Mouse (Mus musculus) thymus, adult 2 months (tissue): Measurements from ENCODE around the gene Ssr4. TPM values are rescaled to one million over a fixed set of nuclear protein-coding genes. Genes with fewer than 3 reads are reported as not detected.
"Not testable (repeated sequence)": the region's sequence is repeated elsewhere in the genome, so short reads cannot be mapped to it uniquely, and the experiment has no call there.

ENCODE experiments used
- DNase-seq: peaks from one replicate; pipeline ENCODE4 v3.0.0; 2021
- H3K27ac ChIP-seq: fragments of 200-500 bp; 2 replicates; pipeline ENCODE4 v1.5.1; 2012; ENCODE audit warnings: low read length, control low read depth; ENCODE audit not compliant: control insufficient read depth, insufficient read depth
- H3K27me3 ChIP-seq: fragments of 200-500 bp; 2 replicates; pipeline ENCODE4 v1.6.1; 2012; ENCODE audit warnings: mild to moderate bottlenecking, low read length, moderate library complexity, mixed read lengths; ENCODE audit not compliant: control insufficient read depth, insufficient read depth
- H3K36me3 ChIP-seq: fragments of 200-500 bp; 2 replicates; pipeline ENCODE4 v1.6.1; 2012; ENCODE audit warnings: mild to moderate bottlenecking, low read length, moderate library complexity; ENCODE audit not compliant: control insufficient read depth, insufficient read depth
- H3K4me1 ChIP-seq: fragments of 200-500 bp; replicated peaks from 2 replicates; pipeline ENCODE4 v1.6.1; 2012; ENCODE audit warnings: low read length; ENCODE audit not compliant: control insufficient read depth, insufficient read depth
- H3K4me3 ChIP-seq: fragments of 200-500 bp; 2 replicates; pipeline ENCODE4 v1.5.1; 2012; ENCODE audit warnings: mild to moderate bottlenecking, low read length, control low read depth, moderate library complexity; ENCODE audit not compliant: control insufficient read depth, insufficient read depth
- CTCF ChIP-seq: fragments of 200-500 bp; IDR thresholded peaks from 2 replicates; pipeline ENCODE4 v1.5.1; 2012; ENCODE audit warnings: mild to moderate bottlenecking, control low read depth, low read length, moderate library complexity, borderline replicate concordance; ENCODE audit not compliant: control insufficient read depth, poor library complexity, insufficient read depth; ENCODE audit errors: extremely low read depth
- POLR2A ChIP-seq: fragments of 200-500 bp; IDR thresholded peaks from 2 replicates; pipeline ENCODE4 v1.6.1; 2012; ENCODE audit warnings: mild to moderate bottlenecking, low read length, control low read depth, moderate library complexity; ENCODE audit not compliant: control insufficient read depth, poor library complexity, insufficient read depth; ENCODE audit errors: extremely low read depth
- WGBS: fragments of 180-500 bp; shearing (Covaris S2); methylation state at CpG from one replicate; pipeline ENCODE4 v1.1.7; 2018; 5-methylcytosine and 5-hydroxymethylcytosine counted together
- polyA plus RNA-seq: library from polyadenylated mRNA; depleted of rRNA; stranded (reverse); fragments of >200 nt; gene quantifications from 2 replicates; pipeline ENCODE4 v1.2.3, GENCODE M21; 2012; rRNA removed

Ssr4 gene
- polyA plus RNA-seq = 189 and 216 TPM in 2 replicates

- Histone ChIP-seq H3K4me3 (peak within 1 kb of the TSS; percentile 92), H3K27ac (peak within 1 kb of the TSS; percentile 74), H3K36me3 (peaks cover 18% of the 10 kb centered on the region), H3K4me1 (peaks cover 13% of the 10 kb centered on the region; the same call in 1 of the 2 replicates), H3K27me3 (no peaks in the 10 kb centered on the region)
- peak; percentile 90 for DNase-seq
- TF ChIP-seq POLR2A (peak; percentile 37; the same call in 1 of the 2 replicates), CTCF (no peak)
- WGBS = 0% methylated on average over 50 of the region's 52 CpGs
Measured at GRCm38 (mm10) chrX:73786364-73787224, at the start of gene Ssr4, which contains the start of gene Idh3g. Ssr4 (plus strand) TSS chrX:73787028. Idh3g (minus strand) TSS chrX:73786897.

- DNase-seq = no peak
- Histone ChIP-seq H3K27me3 (no peaks in the 10 kb centered on the region), H3K4me3 (no peak overlapping the region), H3K4me1 (no peaks in the 10 kb centered on the region), H3K27ac (no peak overlapping the region), H3K36me3 (no peaks in the 10 kb centered on the region)
- TF ChIP-seq CTCF (no peak), POLR2A (no peak)
- WGBS = 78% methylated on average over 1 of the region's 1 CpGs
Measured at GRCm38 (mm10) chrX:73738155-73738554, 48.7 kb upstream of the Ssr4 start.

- no peak for DNase-seq
- TF ChIP-seq POLR2A (no peak), CTCF (no peak)
- H3K27ac ChIP-seq = no peak overlapping the region
- H3K36me3 ChIP-seq = no peaks in the 10 kb centered on the region
- no peaks in the 10 kb centered on the region for H3K27me3 ChIP-seq
- 75% methylated on average over 5 of the region's 5 CpGs for WGBS
- H3K4me3 ChIP-seq = no peak overlapping the region
- no peaks in the 10 kb centered on the region for H3K4me1 ChIP-seq
Measured at GRCm38 (mm10) chrX:73739151-73739550, 47.7 kb upstream of the Ssr4 start.

GRCm38 (mm10) chrX:73739841-73740240 is 47.0 kb upstream of the Ssr4 start:
- H3K4me3 ChIP-seq, H3K4me1 ChIP-seq, H3K27me3 ChIP-seq, DNase-seq, H3K27ac ChIP-seq, H3K36me3 ChIP-seq: not testable (repeated sequence)
- WGBS = 94% methylated on average over 7 of the region's 7 CpGs

GRCm38 (mm10) chrX:73744774-73745481 is 41.9 kb upstream of the Ssr4 start:
- WGBS = 100% methylated on average over 1 of the region's 1 CpGs
- no peak overlapping the region for H3K27ac ChIP-seq
- no peak overlapping the region for H3K4me3 ChIP-seq
- no peaks in the 10 kb centered on the region for H3K4me1 ChIP-seq
- H3K36me3 ChIP-seq = no peaks in the 10 kb centered on the region
- TF ChIP-seq POLR2A (no peak), CTCF (no peak)
- H3K27me3 ChIP-seq = no peaks in the 10 kb centered on the region
- DNase-seq = no peak

GRCm38 (mm10) chrX:73748977-73749376 is 37.9 kb upstream of the Ssr4 start:
- 100% methylated on average over 1 of the region's 1 CpGs for WGBS
- Histone ChIP-seq H3K27me3 (no peaks in the 10 kb centered on the region), H3K4me3 (no peak overlapping the region), H3K36me3 (no peaks in the 10 kb centered on the region), H3K4me1 (no peaks in the 10 kb centered on the region), H3K27ac (no peak overlapping the region)
- no peak for DNase-seq
- TF ChIP-seq POLR2A = no peak
- TF ChIP-seq CTCF = no peak
